Mouse (Mus musculus): ENCODE data around the gene Rab5c. TPM values are rescaled to one million over a fixed set of nuclear protein-coding genes. Genes with fewer than 3 reads are reported as not detected.
A peak's percentile ranks its signal among the peaks of the same experiment; 100 is the strongest.

Rab5c gene
- polyA plus RNA-seq (2014; fragmentation: Nextera tagmentation; extraction: Ambion mirVana) = 83.6 and 85.0 TPM in 2 replicates

DNA sequence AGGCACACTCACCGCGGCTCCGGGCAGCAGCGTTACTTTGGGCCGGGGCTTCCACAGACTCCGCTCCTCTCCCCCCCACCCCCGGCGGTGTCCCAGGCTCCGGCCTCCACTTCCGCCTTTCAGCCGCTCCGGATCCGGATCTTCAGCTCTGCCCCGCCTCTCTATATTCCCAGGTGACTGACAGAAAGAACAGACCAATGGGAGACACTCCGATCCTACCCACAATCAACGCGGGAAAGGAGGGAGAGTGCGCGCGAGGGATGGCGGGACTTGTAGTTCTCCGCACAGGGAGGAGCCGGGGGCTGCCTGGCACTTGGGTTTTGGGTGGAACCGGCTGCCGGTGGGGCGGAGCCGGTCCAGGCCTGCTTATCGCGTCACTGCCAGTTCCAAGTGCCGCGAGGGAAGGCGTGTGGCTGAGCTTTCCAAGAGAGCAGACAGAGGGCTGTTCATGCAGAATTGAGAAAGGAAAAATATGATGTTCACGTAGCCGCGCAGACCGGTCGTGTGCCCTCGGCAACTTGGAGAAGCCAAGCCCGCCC is at the start of gene Rab5c:
Gene Rab5c, minus strand, starts transcription at position 150 of the 539 bp plus-strand sequence.
- peak within 1 kb of the TSS; percentile 13; the same call in 1 of the 2 replicates for H3K27ac ChIP-seq (ENCODE audit: low read depth, low read length)
- under 1% methylated on average over 39 of the region's 39 CpGs for WGBS

DNA sequence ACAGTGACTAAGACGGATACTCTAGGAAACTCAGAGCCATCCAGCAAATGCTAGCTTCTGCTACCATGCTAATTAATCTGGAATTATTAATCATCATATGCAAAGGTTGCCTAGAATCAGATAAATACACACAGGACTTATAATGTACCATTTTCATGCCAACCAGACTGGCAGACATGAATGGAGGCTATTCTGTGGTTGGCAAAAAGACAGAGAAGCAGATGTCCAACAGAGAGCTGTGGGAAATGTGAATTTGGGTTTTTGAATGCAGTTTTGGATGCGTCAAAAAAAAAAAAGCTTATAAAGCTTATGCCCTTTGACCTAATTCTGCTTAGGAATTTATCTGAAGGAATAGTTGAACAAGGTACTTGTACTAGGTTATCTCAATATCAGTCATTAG is 47.8 kb upstream of the Rab5c start:
- ATAC-seq (ENCODE audit: low FRiP score) = no peak
- no peak overlapping the region for H3K27ac ChIP-seq (ENCODE audit: low read depth, low read length)
- H3K4me2 ChIP-seq = no peak overlapping the region
- no peaks in the 10 kb centered on the region for H3K27me3 ChIP-seq (ENCODE audit: control insufficient read depth, insufficient read depth, low read length)
- H3K4me3 ChIP-seq (ENCODE audit: low read depth, low read length) = no peak overlapping the region
- H3K9ac ChIP-seq (ENCODE audit: low read length) = no peak overlapping the region
- WGBS = 92% methylated on average over 2 of the region's 2 CpGs
- no peaks in the 10 kb centered on the region for H3K36me3 ChIP-seq (ENCODE audit: control insufficient read depth, insufficient read depth, low read length)
- no peaks in the 10 kb centered on the region for H3K9me3 ChIP-seq (ENCODE audit: control insufficient read depth, low read length)
- no peak for DNase-seq (ENCODE audit: low spot score, missing footprints)
- H3K4me1 ChIP-seq (ENCODE audit: control insufficient read depth, insufficient read depth, low read length) = no peaks in the 10 kb centered on the region

More for the DNA sequence above, at the start of gene Rab5c:
- no peaks in the 10 kb centered on the region for H3K9me3 ChIP-seq (ENCODE audit: control insufficient read depth, low read length)
- ATAC-seq (ENCODE audit: low FRiP score) = peak; percentile 99
- DNase-seq (ENCODE audit: low spot score, missing footprints) = peak; percentile 99
- no peaks in the 10 kb centered on the region for H3K36me3 ChIP-seq (ENCODE audit: control insufficient read depth, insufficient read depth, low read length)
- H3K4me3 ChIP-seq (ENCODE audit: low read depth, low read length) = peak within 1 kb of the TSS; percentile 94
- H3K27me3 ChIP-seq (ENCODE audit: control insufficient read depth, insufficient read depth, low read length) = no peaks in the 10 kb centered on the region
- H3K4me2 ChIP-seq = peak within 1 kb of the TSS; percentile 84
- H3K4me1 ChIP-seq (ENCODE audit: control insufficient read depth, insufficient read depth, low read length) = peaks cover 9% of the 10 kb centered on the region
- peak within 1 kb of the TSS; percentile 96 for H3K9ac ChIP-seq (ENCODE audit: low read length)

DNA sequence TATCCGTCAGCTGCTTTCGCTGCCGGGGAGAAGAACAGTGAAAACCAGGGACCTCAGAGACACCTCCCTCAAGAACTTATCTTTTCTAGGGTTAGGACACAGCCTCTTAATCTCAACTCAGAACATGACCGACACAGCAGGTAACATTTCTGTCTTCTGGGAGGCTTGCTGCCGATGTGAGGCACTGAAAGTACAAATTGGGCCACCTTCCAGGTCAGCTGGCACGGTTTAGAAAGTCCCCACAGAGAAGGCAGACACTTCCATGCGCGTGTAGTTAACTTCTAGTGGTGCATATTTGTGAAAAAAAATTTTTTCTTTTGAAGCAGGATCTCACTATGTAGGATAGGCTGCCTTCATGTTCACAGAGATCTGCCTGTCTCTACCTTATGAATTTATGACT is 46.3 kb upstream of the Rab5c start:
- H3K27ac ChIP-seq (ENCODE audit: low read depth, low read length) = no peak overlapping the region
- H3K4me2 ChIP-seq = no peak overlapping the region
- H3K9ac ChIP-seq (ENCODE audit: low read length) = no peak overlapping the region
- H3K27me3 ChIP-seq (ENCODE audit: control insufficient read depth, insufficient read depth, low read length) = no peaks in the 10 kb centered on the region
- WGBS = 88% methylated on average over 8 of the region's 8 CpGs
- H3K4me1 ChIP-seq (ENCODE audit: control insufficient read depth, insufficient read depth, low read length) = no peaks in the 10 kb centered on the region
- H3K9me3 ChIP-seq (ENCODE audit: control insufficient read depth, low read length) = no peaks in the 10 kb centered on the region
- ATAC-seq (ENCODE audit: low FRiP score) (no peak), DNase-seq (ENCODE audit: low spot score, missing footprints) (no peak)
- H3K36me3 ChIP-seq (ENCODE audit: control insufficient read depth, insufficient read depth, low read length) = no peaks in the 10 kb centered on the region
- H3K4me3 ChIP-seq (ENCODE audit: low read depth, low read length) = no peak overlapping the region

DNA sequence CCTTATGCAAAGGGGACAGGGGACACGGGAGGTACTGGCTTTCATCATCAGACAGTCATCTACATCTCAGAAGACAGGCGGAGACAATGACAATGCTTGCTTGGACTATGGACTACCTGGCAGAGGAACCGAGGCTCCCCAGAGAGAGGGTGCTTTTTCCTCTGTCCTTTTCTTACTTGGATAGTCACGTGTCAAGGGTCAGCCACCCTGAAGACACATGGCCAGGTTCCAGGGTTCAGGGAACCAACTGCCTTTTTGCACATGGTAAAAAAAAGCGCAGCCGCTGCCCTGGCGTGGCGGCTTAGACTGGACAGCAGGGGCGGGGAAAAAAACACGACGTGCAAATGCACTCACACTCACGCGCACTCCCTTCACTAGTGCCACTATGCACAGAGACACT is 44.6 kb upstream of the Rab5c start:
- 88% methylated on average over 13 of the region's 13 CpGs for WGBS
- no peaks in the 10 kb centered on the region for H3K4me1 ChIP-seq (ENCODE audit: control insufficient read depth, insufficient read depth, low read length)
- H3K9ac ChIP-seq (ENCODE audit: low read length) = no peak overlapping the region
- no peak overlapping the region for H3K4me3 ChIP-seq (ENCODE audit: low read depth, low read length)
- no peak for DNase-seq (ENCODE audit: low spot score, missing footprints)
- H3K27me3 ChIP-seq (ENCODE audit: control insufficient read depth, insufficient read depth, low read length) = no peaks in the 10 kb centered on the region
- no peaks in the 10 kb centered on the region for H3K9me3 ChIP-seq (ENCODE audit: control insufficient read depth, low read length)
- ATAC-seq (ENCODE audit: low FRiP score) = no peak
- no peak overlapping the region for H3K27ac ChIP-seq (ENCODE audit: low read depth, low read length)
- no peaks in the 10 kb centered on the region for H3K36me3 ChIP-seq (ENCODE audit: control insufficient read depth, insufficient read depth, low read length)
- no peak overlapping the region for H3K4me2 ChIP-seq

DNA sequence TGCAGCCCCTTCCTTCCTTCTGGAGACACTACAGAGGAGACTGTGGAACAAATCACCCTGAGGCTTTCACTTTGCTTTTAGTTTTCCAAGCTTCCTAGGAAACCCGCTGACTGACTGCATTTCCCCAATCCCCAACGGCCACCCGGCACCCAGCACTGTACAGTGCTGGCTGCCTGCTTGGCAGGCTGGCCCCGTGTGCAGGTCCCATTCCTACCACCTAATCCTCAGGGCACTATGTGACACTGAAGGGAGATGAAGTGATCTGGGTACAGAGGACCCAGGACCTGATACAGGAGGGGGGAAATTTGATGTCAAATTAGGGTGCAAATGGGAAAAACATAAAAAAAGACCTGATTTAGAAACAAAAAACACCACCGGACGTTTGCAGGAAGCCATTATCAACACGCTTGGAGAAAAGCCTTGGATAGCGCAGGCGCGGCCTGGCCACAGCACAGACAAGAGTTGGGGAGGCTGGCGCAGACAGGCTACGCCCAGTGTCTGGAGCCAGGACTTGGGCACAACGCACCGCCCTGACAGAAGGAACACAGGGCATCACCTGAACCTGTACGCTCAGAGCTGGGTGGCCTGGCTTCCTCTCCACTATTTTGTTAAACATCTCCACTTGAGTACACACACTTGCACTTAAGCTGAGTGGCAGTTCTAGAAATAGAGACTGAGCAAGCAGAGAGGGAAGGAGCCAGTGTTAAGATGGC is 43.9 kb upstream of the Rab5c start:
- no peak overlapping the region for H3K27ac ChIP-seq (ENCODE audit: low read depth, low read length)
- ATAC-seq (ENCODE audit: low FRiP score) (no peak), DNase-seq (ENCODE audit: low spot score, missing footprints) (no peak)
- H3K36me3 ChIP-seq (ENCODE audit: control insufficient read depth, insufficient read depth, low read length) = no peaks in the 10 kb centered on the region
- no peak overlapping the region for H3K4me3 ChIP-seq (ENCODE audit: low read depth, low read length)
- H3K4me2 ChIP-seq = no peak overlapping the region
- H3K9ac ChIP-seq (ENCODE audit: low read length) = no peak overlapping the region
- H3K4me1 ChIP-seq (ENCODE audit: control insufficient read depth, insufficient read depth, low read length) = no peaks in the 10 kb centered on the region
- WGBS = 92% methylated on average over 15 of the region's 15 CpGs
- no peaks in the 10 kb centered on the region for H3K9me3 ChIP-seq (ENCODE audit: control insufficient read depth, low read length)
- H3K27me3 ChIP-seq (ENCODE audit: control insufficient read depth, insufficient read depth, low read length) = no peaks in the 10 kb centered on the region

DNA sequence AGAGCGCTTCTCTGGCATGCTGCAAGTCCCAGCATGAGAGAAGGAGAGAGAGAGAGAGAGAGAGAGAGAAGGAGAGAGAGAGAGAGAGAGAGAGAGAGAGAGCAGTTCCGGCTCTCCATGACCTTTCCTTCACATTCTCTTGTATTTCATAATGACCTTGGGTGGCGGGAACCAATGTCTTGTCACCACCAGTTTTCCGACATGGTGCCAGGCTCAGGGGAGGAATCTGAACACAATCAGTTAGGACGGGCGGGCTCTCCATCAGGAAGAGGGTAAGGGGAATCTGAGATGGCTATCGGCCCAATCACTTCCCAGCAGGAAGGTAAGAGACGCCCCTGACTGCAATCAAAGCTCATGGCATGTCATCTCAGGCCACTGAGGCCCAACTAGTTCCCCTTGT is 42.2 kb upstream of the Rab5c start:
- H3K9me3 ChIP-seq (ENCODE audit: control insufficient read depth, low read length) = no peaks in the 10 kb centered on the region
- no peaks in the 10 kb centered on the region for H3K36me3 ChIP-seq (ENCODE audit: control insufficient read depth, insufficient read depth, low read length)
- DNase-seq (ENCODE audit: low spot score, missing footprints) = no peak
- H3K27me3 ChIP-seq (ENCODE audit: control insufficient read depth, insufficient read depth, low read length) = no peaks in the 10 kb centered on the region
- no peak overlapping the region for H3K27ac ChIP-seq (ENCODE audit: low read depth, low read length)
- WGBS = 83% methylated on average over 8 of the region's 8 CpGs
- H3K4me1 ChIP-seq (ENCODE audit: control insufficient read depth, insufficient read depth, low read length) = no peaks in the 10 kb centered on the region
- no peak overlapping the region for H3K4me3 ChIP-seq (ENCODE audit: low read depth, low read length)
- no peak overlapping the region for H3K4me2 ChIP-seq
- no peak for ATAC-seq (ENCODE audit: low FRiP score)
- H3K9ac ChIP-seq (ENCODE audit: low read length) = no peak overlapping the region

DNA sequence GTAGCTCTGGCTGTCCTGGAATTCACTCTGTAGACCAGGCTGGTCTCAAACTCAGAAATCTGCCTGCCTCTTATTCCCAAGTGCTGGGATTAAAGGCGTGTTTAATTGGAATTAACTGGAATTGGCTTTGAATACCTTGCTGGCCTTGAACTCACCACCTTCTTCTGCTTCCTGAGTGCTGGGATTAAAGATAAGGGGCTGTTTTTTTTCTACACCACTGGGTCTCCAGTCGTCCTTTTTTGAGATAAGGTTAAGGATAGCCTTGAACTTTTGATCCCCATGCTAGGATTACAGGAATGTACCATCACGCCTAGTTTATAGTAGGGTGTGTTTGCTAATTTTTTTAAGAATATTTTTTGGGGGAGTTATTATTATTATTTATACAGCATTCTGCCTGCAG is 40.1 kb upstream of the Rab5c start:
- Histone ChIP-seq H3K4me1 (ENCODE audit: control insufficient read depth, insufficient read depth, low read length) (no peaks in the 10 kb centered on the region), H3K4me2 (no peak overlapping the region), H3K36me3 (ENCODE audit: control insufficient read depth, insufficient read depth, low read length) (no peaks in the 10 kb centered on the region), H3K4me3 (ENCODE audit: low read depth, low read length) (no peak overlapping the region), H3K9ac (ENCODE audit: low read length) (no peak overlapping the region), H3K9me3 (ENCODE audit: control insufficient read depth, low read length) (no peaks in the 10 kb centered on the region), H3K27me3 (ENCODE audit: control insufficient read depth, insufficient read depth, low read length) (no peaks in the 10 kb centered on the region), H3K27ac (ENCODE audit: low read depth, low read length) (no peak overlapping the region)
- ATAC-seq (ENCODE audit: low FRiP score) (no peak), DNase-seq (ENCODE audit: low spot score, missing footprints) (no peak)
- WGBS = 77% methylated on average over 3 of the region's 3 CpGs

DNA sequence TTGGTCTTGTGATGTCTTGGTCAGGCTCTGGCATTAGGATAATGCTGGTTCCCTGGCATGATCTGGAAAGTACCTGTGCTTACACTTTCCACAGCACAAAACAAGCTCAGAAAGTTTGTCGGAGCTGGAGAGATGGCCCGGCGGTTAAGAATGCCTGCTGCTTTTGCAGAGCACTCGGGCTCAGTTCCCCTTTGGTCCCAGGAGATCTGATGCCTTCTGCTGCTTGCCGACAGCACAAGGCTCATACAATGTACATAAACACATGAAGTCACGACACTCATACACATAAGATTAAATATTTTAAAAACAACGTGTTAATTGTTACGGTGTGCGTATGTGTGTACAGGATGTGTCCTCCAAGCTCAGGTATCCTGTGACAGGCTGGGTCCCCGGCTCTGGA is 37.9 kb upstream of the Rab5c start:
- no peak overlapping the region for H3K27ac ChIP-seq (ENCODE audit: low read depth, low read length)
- no peak overlapping the region for H3K4me3 ChIP-seq (ENCODE audit: low read depth, low read length)
- no peaks in the 10 kb centered on the region for H3K4me1 ChIP-seq (ENCODE audit: control insufficient read depth, insufficient read depth, low read length)
- DNase-seq (ENCODE audit: low spot score, missing footprints) = no peak
- ATAC-seq (ENCODE audit: low FRiP score) = no peak
- H3K9me3 ChIP-seq (ENCODE audit: control insufficient read depth, low read length) = no peaks in the 10 kb centered on the region
- H3K9ac ChIP-seq (ENCODE audit: low read length) = no peak overlapping the region
- WGBS = 87% methylated on average over 10 of the region's 10 CpGs
- H3K4me2 ChIP-seq = no peak overlapping the region
- no peaks in the 10 kb centered on the region for H3K36me3 ChIP-seq (ENCODE audit: control insufficient read depth, insufficient read depth, low read length)
- H3K27me3 ChIP-seq (ENCODE audit: control insufficient read depth, insufficient read depth, low read length) = no peaks in the 10 kb centered on the region

DNA sequence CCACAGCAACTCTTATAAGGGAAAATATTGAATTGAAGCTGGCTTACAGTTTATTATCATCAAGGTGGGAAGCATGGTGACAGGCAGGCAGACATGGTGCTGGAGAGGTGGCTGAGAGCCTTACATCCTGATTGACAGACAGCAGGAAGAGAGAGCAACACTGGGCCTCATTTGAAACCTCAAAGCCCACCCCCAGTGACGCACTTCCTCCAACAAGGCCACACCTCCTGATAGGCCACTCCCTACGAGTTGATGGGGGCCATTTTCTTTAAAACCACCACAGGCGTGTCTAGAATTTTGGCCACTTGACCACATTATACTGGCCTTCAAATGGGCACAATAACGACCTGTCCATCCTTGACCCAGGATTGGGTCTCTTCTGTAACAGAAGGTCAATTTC is 36.2 kb upstream of the Rab5c start:
- Histone ChIP-seq H3K9me3 (ENCODE audit: control insufficient read depth, low read length) (no peaks in the 10 kb centered on the region), H3K4me1 (ENCODE audit: control insufficient read depth, insufficient read depth, low read length) (no peaks in the 10 kb centered on the region), H3K4me2 (no peak overlapping the region), H3K27me3 (ENCODE audit: control insufficient read depth, insufficient read depth, low read length) (no peaks in the 10 kb centered on the region), H3K9ac (ENCODE audit: low read length) (no peak overlapping the region), H3K27ac (ENCODE audit: low read depth, low read length) (no peak overlapping the region), H3K4me3 (ENCODE audit: low read depth, low read length) (no peak overlapping the region), H3K36me3 (ENCODE audit: control insufficient read depth, insufficient read depth, low read length) (no peaks in the 10 kb centered on the region)
- 78% methylated on average over 4 of the region's 4 CpGs for WGBS
- DNase-seq (ENCODE audit: low spot score, missing footprints) = no peak
- no peak for ATAC-seq (ENCODE audit: low FRiP score)
